Mouse (Mus musculus) gastrocnemius, postnatal 25 days (tissue): ENCODE data around the gene Gm21117. TPM values are rescaled to one million over a fixed set of nuclear protein-coding genes. Genes with fewer than 3 reads are reported as not detected.
"Not testable (repeated sequence)": the region's sequence is repeated elsewhere in the genome, so short reads cannot be mapped to it uniquely, and the experiment has no call there.

Source experiments
- DNase-seq: peaks from one replicate; pipeline ENCODE4 v3.0.0; 2022
- long read RNA-seq, 2 experiments: library from polyadenylated mRNA; stranded (forward); transcript quantifications; one replicate each; pipeline ENCODE4 v2.0.0; 2021
- total RNA-seq, 2 experiments: library from RNA; stranded (reverse); gene quantifications; 1 replicate in 1 of 2; 2 replicates in 1 of 2; pipeline ENCODE4 v1.2.3; 2021

Gene Gm21117
- not detected for total RNA-seq
- long read RNA-seq, experiment 1 = 0 reads
- long read RNA-seq, experiment 2 = 0 reads

DNA sequence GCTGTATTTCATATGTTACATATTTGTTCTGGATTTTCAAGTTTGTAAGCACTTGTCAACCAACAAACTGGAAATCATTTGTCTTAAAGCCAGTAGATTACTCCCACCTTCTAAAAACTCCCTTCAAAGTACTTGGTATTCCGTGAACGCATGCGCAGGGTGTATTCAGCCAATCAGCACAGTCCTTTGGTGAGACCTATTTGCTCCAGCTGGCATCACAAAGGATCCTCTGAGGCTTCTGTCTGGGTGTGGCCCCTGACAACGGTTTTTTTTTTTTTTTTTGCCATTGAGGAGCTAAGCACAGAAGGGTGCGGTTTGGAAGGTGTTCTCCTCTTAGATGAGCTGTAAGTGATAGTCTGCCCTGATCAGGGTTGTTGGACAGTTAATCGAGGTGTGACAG, at the start of gene Gm21117:
Gm21117 (plus strand) TSS at position 301 of the 400 bp plus-strand sequence.
- DNase-seq = not testable (repeated sequence)
